Mouse (Mus musculus): ENCODE data around the gene Sec31a.
A peak's percentile ranks its signal among the peaks of the same experiment; 100 is the strongest.
"Not testable (repeated sequence)": the region's sequence is repeated elsewhere in the genome, so short reads cannot be mapped to it uniquely, and the experiment has no call there.

The Sec31a gene

GRCm38 (mm10) chr5:100415761-100416590 is at the start of gene Sec31a:
TSS of gene Sec31a (minus strand) at chr5:100416234.
- peak; percentile 97 to 98 for DNase-seq

- no peak for DNase-seq
Observed at GRCm38 (mm10) chr5:100462374-100462773, 46.3 kb upstream of the Sec31a start.

- no peak for DNase-seq
Observed at GRCm38 (mm10) chr5:100461526-100461925, 45.5 kb upstream of the Sec31a start.

GRCm38 (mm10) chr5:100459468-100459867 is 43.4 kb upstream of the Sec31a start:
- DNase-seq, result no peak

DNA sequence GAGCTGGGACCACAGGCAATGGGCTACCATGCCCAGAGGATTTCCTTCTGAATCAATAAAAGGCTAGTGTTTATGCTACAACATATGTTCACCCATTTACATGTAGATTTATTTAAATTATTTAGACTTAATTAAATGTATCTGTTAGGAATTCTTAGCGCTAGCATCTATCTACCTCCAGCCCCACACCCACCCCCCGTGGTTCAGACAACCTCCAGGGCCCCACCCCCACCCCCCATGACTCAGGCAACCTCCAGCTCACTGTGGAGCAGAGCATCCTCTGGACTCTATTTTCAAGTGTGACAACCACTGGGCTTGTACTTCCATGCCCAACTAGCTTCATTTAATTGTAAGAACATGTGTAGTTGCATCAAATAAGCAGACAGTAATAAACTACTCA is 35.8 kb upstream of the Sec31a start:
- no peak for DNase-seq

DNA sequence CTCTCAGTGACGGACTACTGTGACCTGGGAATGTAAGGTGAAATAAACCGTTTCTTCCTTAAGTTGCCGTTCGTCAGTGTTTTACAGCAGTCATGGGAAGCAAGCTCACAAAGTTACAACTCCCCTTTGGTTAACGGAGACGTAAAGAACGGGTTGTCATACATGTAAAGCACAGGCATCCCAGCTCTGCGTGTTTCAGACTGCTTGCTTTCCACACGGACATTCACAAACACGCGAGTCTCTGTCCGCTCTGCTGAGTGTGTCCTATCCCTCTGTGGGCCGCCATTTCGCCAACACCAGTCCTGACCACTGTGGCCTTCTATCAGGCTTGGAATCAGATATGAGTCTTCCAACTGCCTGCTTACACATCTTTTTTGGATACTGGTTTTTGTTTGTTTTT is 22.8 kb upstream of the Sec31a start:
- no peak for DNase-seq

DNA sequence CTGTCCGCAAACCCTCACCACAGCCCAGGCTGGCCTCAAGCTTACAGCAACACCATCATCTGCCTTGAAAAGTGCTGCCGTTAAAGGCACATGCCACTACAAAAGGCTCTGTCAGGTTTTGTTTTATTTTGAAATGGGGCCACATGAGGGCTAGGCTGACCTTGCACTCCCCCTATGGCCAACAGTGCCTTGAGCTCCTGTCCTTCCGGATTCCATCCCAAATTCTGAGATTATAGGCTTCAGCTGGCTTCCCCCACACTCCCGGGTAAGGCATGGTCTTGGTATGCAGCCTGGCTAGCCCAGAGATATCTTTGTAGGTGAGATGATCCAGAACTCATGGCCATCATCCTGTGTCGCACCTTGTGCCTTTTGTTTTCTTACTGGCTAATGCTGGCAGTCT is 21.9 kb upstream of the Sec31a start:
- DNase-seq, result no peak

GRCm38 (mm10) chr5:100437086-100437485 is 21.1 kb upstream of the Sec31a start:
- no peak for DNase-seq

GRCm38 (mm10) chr5:100430966-100431365 is 14.9 kb upstream of the Sec31a start:
- no peak for DNase-seq

DNA sequence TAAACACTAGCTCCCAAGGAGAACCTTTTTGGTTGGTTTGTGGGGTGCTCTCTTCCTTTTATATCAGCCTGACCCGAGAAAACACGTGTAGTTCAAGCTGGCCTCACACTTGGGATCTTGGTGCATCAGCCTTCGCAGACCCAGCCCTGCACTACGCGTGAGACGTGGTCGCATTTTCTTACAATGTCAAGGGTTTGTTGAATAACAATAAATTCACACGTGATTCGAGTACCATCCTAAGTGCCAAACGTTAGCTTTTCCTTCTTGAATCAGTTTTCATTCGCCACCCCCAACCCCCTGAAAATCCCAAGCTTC is 14.0 kb upstream of the Sec31a start:
- DNase-seq, result no peak

DNA sequence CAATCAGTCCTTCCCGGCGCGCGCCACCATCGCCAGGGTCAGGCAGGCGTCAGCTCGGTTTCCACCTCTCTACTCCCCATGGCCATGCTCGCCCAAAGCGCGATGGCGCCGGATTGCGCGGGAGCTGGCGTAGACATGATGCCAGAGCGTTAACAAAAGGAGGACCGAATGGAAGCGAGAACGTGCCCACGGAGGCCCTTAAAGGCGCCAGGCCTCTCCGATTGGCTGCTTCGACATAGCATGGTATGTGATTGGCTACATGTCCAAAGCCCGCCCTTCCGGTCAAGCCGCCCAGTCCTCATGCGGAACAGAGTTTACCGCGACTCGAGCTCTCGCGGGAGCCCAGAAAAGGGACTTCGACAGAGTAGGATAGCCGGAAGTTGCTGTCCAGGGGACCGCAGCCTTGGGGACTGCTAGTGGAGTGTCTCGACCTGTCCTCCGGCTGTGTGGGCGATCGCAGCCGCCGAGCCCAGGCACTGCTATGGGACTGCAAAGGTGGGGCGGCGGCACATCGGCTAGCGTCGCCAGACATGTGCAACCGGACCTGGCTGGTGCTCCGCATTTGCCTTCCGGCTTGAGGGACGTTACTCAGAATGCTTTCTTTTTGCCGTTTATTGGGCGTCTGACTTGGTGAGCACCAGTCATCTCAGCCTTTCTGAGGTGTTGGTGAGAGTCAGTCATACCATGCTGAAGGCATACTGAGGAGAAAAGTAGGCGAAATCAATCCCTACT is 13.5 kb upstream of the Sec31a start:
- DNase-seq, result peak; percentile 94 to 95

DNA sequence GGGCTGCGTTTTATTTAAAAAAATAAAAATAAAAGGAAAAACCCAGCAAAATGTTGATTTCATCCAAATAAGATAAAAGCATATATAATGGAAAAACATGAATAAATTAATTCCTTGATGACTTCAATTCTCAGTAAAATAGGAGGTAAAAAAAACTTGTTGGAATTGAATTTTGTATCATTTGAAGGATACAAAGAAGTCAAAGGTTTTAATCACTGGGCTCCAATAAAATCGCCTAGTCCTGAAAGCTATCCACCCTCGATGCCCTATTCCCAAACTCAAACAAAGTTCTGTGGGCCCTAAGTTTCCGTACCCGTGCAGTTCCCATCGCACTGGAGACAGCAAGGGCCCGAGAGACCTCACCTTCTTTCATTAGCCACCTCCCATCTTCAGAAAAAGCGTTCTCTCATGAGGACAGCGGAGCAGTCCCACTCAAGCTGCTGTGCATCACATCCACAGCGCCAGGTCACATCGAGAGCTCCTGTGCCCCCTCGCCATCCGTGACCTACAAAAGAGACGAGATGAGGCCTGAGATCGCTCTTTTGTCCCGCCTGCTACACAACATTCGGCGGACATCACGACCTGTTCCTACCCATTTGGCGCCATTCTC is 12.8 kb upstream of the Sec31a start:
- DNase-seq, result no peak

- DNase-seq, result no peak
Observed at GRCm38 (mm10) chr5:100428031-100428733, 12.1 kb upstream of the Sec31a start.

DNA sequence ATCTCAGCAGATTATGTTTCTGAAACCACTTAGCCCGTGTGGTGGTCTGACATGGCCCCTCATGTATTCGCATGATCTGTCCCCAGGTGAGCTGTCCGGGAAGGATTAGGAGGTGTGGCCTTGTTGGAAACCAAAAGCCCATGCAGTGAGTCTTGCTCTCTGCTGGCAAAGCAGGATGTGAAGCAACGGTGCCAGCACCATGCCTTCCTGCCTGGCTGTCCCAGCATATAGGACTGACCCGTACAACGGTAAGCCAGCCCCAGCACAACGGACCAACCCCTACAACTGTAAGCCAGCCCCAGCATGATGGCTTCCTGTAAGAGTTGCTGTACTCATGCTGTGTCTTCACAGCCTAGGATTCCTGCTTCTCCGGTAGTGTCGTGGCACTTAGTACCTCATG is 11.2 kb upstream of the Sec31a start:
- DNase-seq, result no peak

GRCm38 (mm10) chr5:100425823-100426222 is 9.8 kb upstream of the Sec31a start:
- not testable (repeated sequence) for DNase-seq

- no peak for DNase-seq
Observed at GRCm38 (mm10) chr5:100424252-100424651, 8.2 kb upstream of the Sec31a start.

DNA sequence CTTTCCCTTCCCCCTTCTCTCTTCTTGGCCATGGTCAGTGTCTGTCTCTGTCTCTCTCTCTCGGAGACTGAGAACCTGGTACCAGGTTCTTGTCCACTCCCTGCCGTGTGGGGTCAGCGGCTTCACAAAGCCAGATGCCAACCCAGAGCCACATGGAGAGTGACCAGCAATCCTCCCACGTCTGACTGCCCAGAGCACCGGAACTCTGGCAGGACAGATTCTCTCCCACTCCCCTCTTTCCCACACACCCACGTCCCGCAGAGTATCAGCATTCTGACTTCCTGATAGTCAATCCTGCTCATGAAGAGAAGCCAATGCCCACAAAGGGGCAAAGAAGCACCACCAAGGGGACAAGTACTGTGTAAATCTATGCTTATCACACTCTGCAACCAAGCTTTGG is 7.6 kb upstream of the Sec31a start:
- DNase-seq, result no peak

- DNase-seq, result peak in 1 of 2 experiments; percentile 48
Observed at GRCm38 (mm10) chr5:100418861-100419260, 2.8 kb upstream of the Sec31a start.

DNA sequence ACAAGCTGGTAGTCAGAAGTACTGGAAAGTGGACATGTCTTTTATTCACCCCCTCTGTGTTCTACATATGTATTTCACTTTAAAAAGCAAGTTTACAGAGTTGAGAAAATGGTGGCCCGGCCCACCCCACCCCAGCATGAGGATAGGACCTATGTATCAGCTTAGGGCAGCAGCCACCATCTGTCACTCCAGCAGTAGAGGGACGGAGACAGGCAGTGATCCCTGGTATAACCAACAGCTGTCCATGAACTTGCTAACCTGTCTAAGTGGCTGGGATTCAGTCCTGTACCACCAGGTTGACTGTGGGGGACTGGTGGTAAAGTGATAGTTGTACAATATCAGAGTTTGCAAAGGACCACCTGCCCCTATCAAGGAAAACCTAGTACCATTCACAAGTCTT is 2.0 kb upstream of the Sec31a start:
- DNase-seq, result no peak

- DNase-seq, result no peak
Observed at GRCm38 (mm10) chr5:100414474-100415196, 1.4 kb downstream of the Sec31a start.

DNA sequence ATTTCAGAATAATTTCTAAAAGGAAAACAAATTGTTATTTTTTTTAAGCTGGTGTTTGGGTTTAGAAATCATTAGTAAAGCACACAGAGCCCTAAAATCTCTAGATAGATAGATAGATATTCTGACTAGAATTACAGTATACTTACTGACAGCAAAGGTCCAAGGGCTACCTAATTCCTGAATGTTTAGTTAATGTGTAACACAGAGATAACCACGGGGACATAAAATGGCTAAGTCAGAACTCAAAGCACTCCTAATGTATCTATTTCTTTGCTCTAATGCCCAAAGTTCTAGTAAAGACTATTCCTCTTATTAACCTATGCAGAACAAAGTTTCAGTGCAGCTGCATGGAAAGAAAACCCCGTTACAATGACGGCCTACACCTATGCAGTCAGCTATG is 3.1 kb downstream of the Sec31a start:
- peak in 1 of 2 experiments; percentile 61 for DNase-seq

GRCm38 (mm10) chr5:100410281-100410680 is 5.8 kb downstream of the Sec31a start:
- no peak for DNase-seq

- DNase-seq, result no peak
Observed at GRCm38 (mm10) chr5:100408485-100408884, 7.5 kb downstream of the Sec31a start.

All from kidney, adult 8-10 months (tissue).